Mouse (Mus musculus): ENCODE measurements around the gene Rfx8.
A peak's percentile ranks its signal among the peaks of the same experiment; 100 is the strongest.

The Rfx8 gene

GRCm38 (mm10) chr1:39649691-39650434 lies 70.9 kb downstream of the Rfx8 start:
- no peak for DNase-seq (ENCODE audit: low read depth, low spot score)

GRCm38 (mm10) chr1:39648584-39648983 lies 72.2 kb downstream of the Rfx8 start:
- DNase-seq (ENCODE audit: low read depth, low spot score) = no peak

GRCm38 (mm10) chr1:39645905-39646759 lies 74.7 kb downstream of the Rfx8 start:
- DNase-seq (ENCODE audit: low read depth, low spot score) = peak; percentile 30

- no peak for DNase-seq (ENCODE audit: low read depth, low spot score)
Measured at GRCm38 (mm10) chr1:39644333-39644732, 76.5 kb downstream of the Rfx8 start.

GRCm38 (mm10) chr1:39641667-39642066 lies 79.1 kb downstream of the Rfx8 start:
- DNase-seq (ENCODE audit: low read depth, low spot score) = no peak

GRCm38 (mm10) chr1:39637139-39637538 lies 83.7 kb downstream of the Rfx8 start:
- DNase-seq (ENCODE audit: low read depth, low spot score) = no peak

GRCm38 (mm10) chr1:39636660-39637059 lies 84.1 kb downstream of the Rfx8 start:
- no peak for DNase-seq (ENCODE audit: low read depth, low spot score)

- no peak for DNase-seq (ENCODE audit: low read depth, low spot score)
Measured at GRCm38 (mm10) chr1:39636196-39636595, 84.6 kb downstream of the Rfx8 start.

- no peak for DNase-seq (ENCODE audit: low read depth, low spot score)
Measured at GRCm38 (mm10) chr1:39628606-39629005, 92.2 kb downstream of the Rfx8 start.

- DNase-seq (ENCODE audit: low read depth, low spot score) = no peak
Measured at GRCm38 (mm10) chr1:39625491-39625890, 95.3 kb downstream of the Rfx8 start.

- no peak for DNase-seq (ENCODE audit: low read depth, low spot score)
Measured at GRCm38 (mm10) chr1:39623729-39624128, 97.1 kb downstream of the Rfx8 start.

GRCm38 (mm10) chr1:39623106-39623505 lies 97.7 kb downstream of the Rfx8 start:
- DNase-seq (ENCODE audit: low read depth, low spot score) = no peak

GRCm38 (mm10) chr1:39618524-39618923 lies 102.3 kb downstream of the Rfx8 start:
- peak; percentile 51 for DNase-seq (ENCODE audit: low read depth, low spot score)

GRCm38 (mm10) chr1:39615526-39615925 lies 105.3 kb downstream of the Rfx8 start:
- no peak for DNase-seq (ENCODE audit: low read depth, low spot score)

Data from mesoderm, embryonic 11.5 days (tissue).